Mouse (Mus musculus) lung, embryonic 15.5 days (tissue): Measurements from ENCODE around the gene Sptbn1. TPM values are rescaled to one million over a fixed set of nuclear protein-coding genes. Genes with fewer than 3 reads are reported as not detected.

Experiments used
- ATAC-seq: fragments of 200-750 bp; cut with Nextera tagmentation; 2 replicates; pipeline ENCODE4 v1.8.0; 2017; ENCODE audit warnings: moderate number of reproducible peaks, borderline replicate concordance; ENCODE audit not compliant: low FRiP score, low TSS enrichment; ENCODE audit errors: extremely low read depth
- H3K27ac ChIP-seq: fragments of 300-500 bp; sonication (generic); 2 replicates; pipeline ENCODE4 v1.5.1; 2015; ENCODE audit warnings: moderate library complexity, mild to moderate bottlenecking, inconsistent platforms
- H3K27me3 ChIP-seq: fragments of 300-500 bp; sonication (generic); 2 replicates; pipeline ENCODE4 v1.6.1; 2015; ENCODE audit warnings: inconsistent platforms
- H3K36me3 ChIP-seq: fragments of 300-500 bp; sonication (generic); 2 replicates; pipeline ENCODE4 v1.6.1; 2015; ENCODE audit warnings: inconsistent platforms
- H3K4me1 ChIP-seq: fragments of 300-500 bp; sonication (generic); 2 replicates; pipeline ENCODE4 v1.6.1; 2015; ENCODE audit warnings: inconsistent platforms
- H3K4me2 ChIP-seq: fragments of 300-500 bp; sonication (generic); 2 replicates; pipeline ENCODE4 v1.6.1; 2015; ENCODE audit warnings: inconsistent platforms, mild to moderate bottlenecking, moderate library complexity
- H3K4me3 ChIP-seq: fragments of 300-500 bp; sonication (generic); 2 replicates; pipeline ENCODE4 v1.5.1; 2015; ENCODE audit warnings: mild to moderate bottlenecking, inconsistent platforms
- H3K9ac ChIP-seq: fragments of 300-500 bp; sonication (generic); 2 replicates; pipeline ENCODE4 v1.6.1; 2015; ENCODE audit warnings: inconsistent platforms
- H3K9me3 ChIP-seq: fragments of 300-500 bp; sonication (generic); 2 replicates; pipeline ENCODE4 v1.6.1; 2016; ENCODE audit warnings: inconsistent platforms
- WGBS: fragments of 180-500 bp; shearing (Covaris S2); methylation state at CpG from one replicate; pipeline ENCODE4 v1.1.7; 2015; 5-methylcytosine and 5-hydroxymethylcytosine counted together
- polyA plus RNA-seq: library from polyadenylated mRNA; unstranded; fragments of >200 nt; fragmentation: Nextera tagmentation; extraction: Ambion mirVana; gene quantifications from 2 replicates; pipeline ENCODE4 v1.2.1, GENCODE M21; 2015

Gene Sptbn1
- polyA plus RNA-seq, 1 experiment from 2014 or later = 163 TPM

- Histone ChIP-seq H3K9ac (no peak overlapping the region), H3K9me3 (no peaks in the 10 kb centered on the region), H3K4me2 (no peak overlapping the region), H3K36me3 (peaks cover 94% of the 10 kb centered on the region), H3K4me3 (no peak overlapping the region), H3K27me3 (no peaks in the 10 kb centered on the region), H3K4me1 (no peaks in the 10 kb centered on the region), H3K27ac (no peak overlapping the region)
- WGBS = 59% methylated on average over 17 of the region's 17 CpGs
- ATAC-seq = 0 out of 2 replicates have a peak, but pooled peaks have one; percentile 19
These were observed 128.7 kb downstream of the Sptbn1 start for GRCm38 (mm10) chr11:30139165-30139826.

- Histone ChIP-seq H3K36me3 (peaks cover 87% of the 10 kb centered on the region), H3K9ac (no peak overlapping the region), H3K4me1 (0 out of 2 replicates have a peak, but pooled peaks cover 3% of the 10 kb centered on the region), H3K4me3 (no peak overlapping the region), H3K9me3 (no peaks in the 10 kb centered on the region), H3K27ac (no peak overlapping the region), H3K27me3 (no peaks in the 10 kb centered on the region), H3K4me2 (no peak overlapping the region)
- 69% methylated on average over 12 of the region's 12 CpGs for WGBS
- no peak for ATAC-seq
These were observed 130.9 kb downstream of the Sptbn1 start for GRCm38 (mm10) chr11:30137081-30137480.

GRCm38 (mm10) chr11:30134058-30134457, 133.9 kb downstream of the Sptbn1 start:
- Histone ChIP-seq H3K9me3 (no peaks in the 10 kb centered on the region), H3K27me3 (no peaks in the 10 kb centered on the region), H3K4me1 (0 out of 2 replicates have a peak, but pooled peaks cover 3% of the 10 kb centered on the region), H3K27ac (peak overlapping the region; percentile 37; the same call in 1 of the 2 replicates), H3K4me2 (no peak overlapping the region), H3K9ac (no peak overlapping the region), H3K4me3 (no peak overlapping the region), H3K36me3 (peaks cover 85% of the 10 kb centered on the region)
- 34% methylated on average over 1 of the region's 1 CpGs for whole genome bisulfite sequencing
- ATAC-seq = peak; percentile 3; the same call in 1 of the 2 replicates

- ATAC-seq = no peak
- WGBS = 95% methylated on average over 6 of the region's 6 CpGs
- H3K27ac ChIP-seq = no peak overlapping the region
These were observed 135.4 kb downstream of the Sptbn1 start for GRCm38 (mm10) chr11:30132581-30132980.

GRCm38 (mm10) chr11:30131640-30132039, 136.3 kb downstream of the Sptbn1 start:
- 80% methylated on average over 4 of the region's 4 CpGs for WGBS
- Histone ChIP-seq H3K27me3 (no peaks in the 10 kb centered on the region), H3K9me3 (no peaks in the 10 kb centered on the region), H3K36me3 (peaks cover 80% of the 10 kb centered on the region), H3K9ac (no peak overlapping the region), H3K4me1 (0 out of 2 replicates have a peak, but pooled peaks cover 3% of the 10 kb centered on the region), H3K27ac (no peak overlapping the region), H3K4me3 (no peak overlapping the region), H3K4me2 (no peak overlapping the region)
- ATAC-seq = no peak

More at GRCm38 (mm10) chr11:30132581-30132980, 135.4 kb downstream of the Sptbn1 start:
- peaks cover 82% of the 10 kb centered on the region for H3K36me3 ChIP-seq
- no peak overlapping the region for H3K4me2 ChIP-seq
- H3K4me3 ChIP-seq = no peak overlapping the region
- H3K4me1 ChIP-seq = 0 out of 2 replicates have a peak, but pooled peaks cover 3% of the 10 kb centered on the region
- no peaks in the 10 kb centered on the region for H3K27me3 ChIP-seq
- H3K9me3 ChIP-seq = no peaks in the 10 kb centered on the region
- H3K9ac ChIP-seq = no peak overlapping the region

- no peak overlapping the region for H3K4me2 ChIP-seq
- H3K36me3 ChIP-seq = peaks cover 83% of the 10 kb centered on the region
- WGBS = 76% methylated on average over 7 of the region's 7 CpGs
- no peak overlapping the region for H3K9ac ChIP-seq
- H3K4me3 ChIP-seq = no peak overlapping the region
- H3K4me1 ChIP-seq = 0 out of 2 replicates have a peak, but pooled peaks cover 3% of the 10 kb centered on the region
- ATAC-seq = no peak
- no peaks in the 10 kb centered on the region for H3K27me3 ChIP-seq
- no peaks in the 10 kb centered on the region for H3K9me3 ChIP-seq
- no peak overlapping the region for H3K27ac ChIP-seq
These were observed 138.6 kb downstream of the Sptbn1 start for GRCm38 (mm10) chr11:30129339-30129738.

- no peaks in the 10 kb centered on the region for H3K27me3 ChIP-seq
- 88% methylated on average over 1 of the region's 1 CpGs for WGBS
- H3K4me2 ChIP-seq = no peak overlapping the region
- no peaks in the 10 kb centered on the region for H3K9me3 ChIP-seq
- H3K27ac ChIP-seq = no peak overlapping the region
- H3K4me3 ChIP-seq = no peak overlapping the region
- no peak overlapping the region for H3K9ac ChIP-seq
- no peak for ATAC-seq
- peaks cover 87% of the 10 kb centered on the region for H3K36me3 ChIP-seq
- H3K4me1 ChIP-seq = no peaks in the 10 kb centered on the region
These were observed 141.1 kb downstream of the Sptbn1 start for GRCm38 (mm10) chr11:30126840-30127239.

GRCm38 (mm10) chr11:30118038-30118437, 149.9 kb downstream of the Sptbn1 start:
- no peak overlapping the region for H3K27ac ChIP-seq
- H3K4me3 ChIP-seq = no peak overlapping the region
- no peaks in the 10 kb centered on the region for H3K9me3 ChIP-seq
- H3K27me3 ChIP-seq = no peaks in the 10 kb centered on the region
- no peaks in the 10 kb centered on the region for H3K4me1 ChIP-seq
- peaks cover 98% of the 10 kb centered on the region for H3K36me3 ChIP-seq
- WGBS = 86% methylated on average over 4 of the region's 4 CpGs
- H3K9ac ChIP-seq = no peak overlapping the region
- no peak for ATAC-seq
- no peak overlapping the region for H3K4me2 ChIP-seq

- Histone ChIP-seq H3K27me3 (no peaks in the 10 kb centered on the region), H3K9ac (no peak overlapping the region), H3K27ac (no peak overlapping the region), H3K4me3 (no peak overlapping the region), H3K36me3 (peaks cover 94% of the 10 kb centered on the region), H3K4me1 (no peaks in the 10 kb centered on the region), H3K4me2 (no peak overlapping the region), H3K9me3 (no peaks in the 10 kb centered on the region)
- 80% methylated on average over 2 of the region's 2 CpGs for WGBS
- no peak for ATAC-seq
These were observed 154.3 kb downstream of the Sptbn1 start for GRCm38 (mm10) chr11:30113631-30114030.

- Histone ChIP-seq H3K4me1 (no peaks in the 10 kb centered on the region), H3K9ac (no peak overlapping the region), H3K27ac (no peak overlapping the region), H3K4me3 (no peak overlapping the region), H3K27me3 (no peaks in the 10 kb centered on the region), H3K36me3 (peaks cover 87% of the 10 kb centered on the region), H3K4me2 (no peak overlapping the region), H3K9me3 (no peaks in the 10 kb centered on the region)
- WGBS = 92% methylated on average over 7 of the region's 7 CpGs
- no peak for ATAC-seq
These were observed 157.3 kb downstream of the Sptbn1 start for GRCm38 (mm10) chr11:30110634-30111033.

- H3K4me3 ChIP-seq = no peak overlapping the region
- WGBS = 92% methylated on average over 10 of the region's 10 CpGs
- no peak overlapping the region for H3K9ac ChIP-seq
- no peak overlapping the region for H3K27ac ChIP-seq
- no peaks in the 10 kb centered on the region for H3K27me3 ChIP-seq
- H3K4me1 ChIP-seq = no peaks in the 10 kb centered on the region
- H3K36me3 ChIP-seq = peaks cover 89% of the 10 kb centered on the region
- no peaks in the 10 kb centered on the region for H3K9me3 ChIP-seq
- ATAC-seq = no peak
- no peak overlapping the region for H3K4me2 ChIP-seq
These were observed 163.8 kb downstream of the Sptbn1 start for GRCm38 (mm10) chr11:30104177-30104576.

GRCm38 (mm10) chr11:30102594-30102993, 165.4 kb downstream of the Sptbn1 start:
- no peak overlapping the region for H3K4me3 ChIP-seq
- no peak for ATAC-seq
- H3K9ac ChIP-seq = no peak overlapping the region
- no peaks in the 10 kb centered on the region for H3K4me1 ChIP-seq
- WGBS = 66% methylated on average over 2 of the region's 2 CpGs
- H3K36me3 ChIP-seq = peaks cover 89% of the 10 kb centered on the region
- H3K4me2 ChIP-seq = no peak overlapping the region
- no peaks in the 10 kb centered on the region for H3K9me3 ChIP-seq
- H3K27me3 ChIP-seq = no peaks in the 10 kb centered on the region
- no peak overlapping the region for H3K27ac ChIP-seq
